31 mouse cellular contexts compared by ENCODE assay signal in genomic region chr2:11427596-11427995, GRCm38 (mm10).
"Had no signal": no experiment of that assay in that cellular context is flagged by ENCODE, and none has a peak within 500 bp of the region (broad histone marks: within the 10 kb centered on the region; RNA-seq: fewer than 3 reads in every experiment).

No protein-coding gene starts in this region.

- H3K4me1 ChIP-seq: midbrain, embryonic 12.5 days; midbrain, embryonic 13.5 days; midbrain, embryonic 15.5 days had no signal

- H3K27me3 ChIP-seq: limb, embryonic 12.5 days; limb, embryonic 13.5 days; limb, embryonic 15.5 days; liver, embryonic 12.5 days; liver, embryonic 13.5 days; liver, embryonic 15.5 days; lung, embryonic 15.5 days; megakaryocyte, embryonic 14.5 days; midbrain, embryonic 12.5 days; midbrain, embryonic 13.5 days; midbrain, embryonic 15.5 days had no signal

- DNase-seq: left cerebral cortex, postnatal 4 days; liver; liver, embryonic 13.5 days; liver, postnatal 0 days; lung, adult 18-20 months; lung, embryonic 14.5 days; lung, postnatal 10 days; lung, postnatal 14 days; lung, postnatal 36 days; lung, postnatal 4 days; midbrain, embryonic 14.5 days had no signal

- H3K36me3 ChIP-seq: limb, embryonic 10.5 days; limb, embryonic 12.5 days; limb, embryonic 13.5 days; limb, embryonic 15.5 days; liver, embryonic 12.5 days; liver, embryonic 13.5 days; liver, embryonic 15.5 days; lung, embryonic 15.5 days; midbrain, embryonic 10.5 days; midbrain, embryonic 12.5 days; midbrain, embryonic 13.5 days; midbrain, embryonic 15.5 days had no signal

- H3K9me3 ChIP-seq: limb, embryonic 10.5 days; limb, embryonic 12.5 days; limb, embryonic 13.5 days; limb, embryonic 15.5 days; liver, embryonic 12.5 days; liver, embryonic 13.5 days; liver, embryonic 15.5 days; lung, embryonic 15.5 days; megakaryocyte, embryonic 14.5 days; midbrain, embryonic 10.5 days; midbrain, embryonic 12.5 days; midbrain, embryonic 13.5 days; midbrain, embryonic 15.5 days had no signal

- H3K27ac ChIP-seq: left cerebral cortex, adult 2 months; limb, embryonic 10.5 days; limb, embryonic 12.5 days; limb, embryonic 13.5 days; limb, embryonic 15.5 days; liver, embryonic 12.5 days; liver, embryonic 13.5 days; liver, embryonic 14.5 days; liver, embryonic 15.5 days; lung, embryonic 15.5 days; macrophage; midbrain, embryonic 10.5 days; midbrain, embryonic 12.5 days; midbrain, embryonic 13.5 days; midbrain, embryonic 15.5 days had no signal

- H3K4me3 ChIP-seq: left cerebral cortex, adult 2 months; limb, embryonic 10.5 days; limb, embryonic 12.5 days; limb, embryonic 13.5 days; limb, embryonic 15.5 days; liver, embryonic 12.5 days; liver, embryonic 13.5 days; liver, embryonic 15.5 days; lung, embryonic 15.5 days; megakaryocyte, embryonic 14.5 days; midbrain, embryonic 10.5 days; midbrain, embryonic 12.5 days; midbrain, embryonic 13.5 days; midbrain, embryonic 15.5 days; myocyte had no signal

- ATAC-seq: liver, embryonic 12.5 days; liver, postnatal 0 days; lung, postnatal 0 days; midbrain, embryonic 13.5 days; midbrain, embryonic 15.5 days; midbrain, embryonic 16.5 days had no signal

- H3K4me2 ChIP-seq: limb, embryonic 12.5 days; limb, embryonic 13.5 days; limb, embryonic 15.5 days; liver, embryonic 11.5 days; liver, embryonic 12.5 days; liver, embryonic 13.5 days; liver, embryonic 15.5 days; lung, embryonic 14.5 days; lung, embryonic 15.5 days; midbrain, embryonic 11.5 days; midbrain, embryonic 12.5 days; midbrain, embryonic 13.5 days; midbrain, embryonic 15.5 days had no signal

- H3K9ac ChIP-seq: limb, embryonic 12.5 days; limb, embryonic 13.5 days; limb, embryonic 15.5 days; liver, embryonic 12.5 days; liver, embryonic 13.5 days; liver, embryonic 14.5 days; liver, embryonic 15.5 days; liver, postnatal 0 days; lung, embryonic 14.5 days; lung, embryonic 15.5 days; midbrain, embryonic 12.5 days; midbrain, embryonic 13.5 days; midbrain, embryonic 15.5 days had no signal
